Mouse (Mus musculus) MEL (cell line): Measurements from ENCODE around the gene Npas3. TPM values are rescaled to one million over a fixed set of nuclear protein-coding genes. Genes with fewer than 3 reads are reported as not detected.

Experiments used
- DNase-seq: peaks from one replicate; pipeline ENCODE4 v3.0.0; 2011; ENCODE audit warnings: low read depth, low spot score
- H3K27ac ChIP-seq: 2 replicates; pipeline ENCODE4 v1.5.1; 2012; ENCODE audit warnings: low read depth, mild to moderate bottlenecking, control low read depth, low read length, moderate library complexity; ENCODE audit not compliant: control insufficient read depth
- H3K27me3 ChIP-seq, 2 experiments: fragments of 150-350 bp in 1 of 2; sonication (generic) in 1 of 2; 2 replicates each; pipeline ENCODE4 v1.6.1; 2012; ENCODE audit warnings: low read length in 2 of 2, mild to moderate bottlenecking in 2 of 2, improper control_type of control experiment in 1 of 2, moderate library complexity in 1 of 2; ENCODE audit not compliant: insufficient read depth in 2 of 2, control insufficient read depth in 1 of 2
- H3K36me3 ChIP-seq, 2 experiments: 2 replicates each; pipeline ENCODE4 v1.6.1; 2012 to 2014; ENCODE audit warnings: low read length in 2 of 2, improper control_type of control experiment in 1 of 2, inconsistent platforms in 1 of 2, mild to moderate bottlenecking in 1 of 2; ENCODE audit not compliant: insufficient read depth in 2 of 2, control insufficient read depth in 1 of 2
- H3K4me1 ChIP-seq, 2 experiments: fragments of 150-350 bp in 1 of 2; sonication (generic) in 1 of 2; 2 replicates each; pipeline ENCODE4 v1.6.1; 2012; ENCODE audit warnings: low read length in 2 of 2, improper control_type of control experiment in 1 of 2, mild to moderate bottlenecking in 1 of 2; ENCODE audit not compliant: insufficient read depth in 2 of 2, control insufficient read depth in 1 of 2
- H3K4me3 ChIP-seq, 2 experiments: fragments of 150-350 bp in 1 of 2; sonication (generic) in 1 of 2; 2 replicates each; pipeline ENCODE4 v1.5.1; 2012; ENCODE audit warnings: low read depth in 2 of 2, low read length in 2 of 2, mild to moderate bottlenecking in 2 of 2, moderate library complexity in 2 of 2, control low read depth in 1 of 2, improper control_type of control experiment in 1 of 2; ENCODE audit not compliant: control insufficient read depth in 1 of 2, insufficient read depth in 1 of 2
- H3K79me2 ChIP-seq: 2 replicates; pipeline ENCODE4 v1.6.1; 2012; ENCODE audit warnings: mild to moderate bottlenecking, low read length, moderate library complexity; ENCODE audit not compliant: control insufficient read depth, poor library complexity, insufficient read depth
- H3K9ac ChIP-seq: 2 replicates; pipeline ENCODE4 v1.6.1; 2012; ENCODE audit warnings: low read depth, mild to moderate bottlenecking, control low read depth, low read length, moderate library complexity; ENCODE audit not compliant: control insufficient read depth, poor library complexity, severe bottlenecking
- H3K9me3 ChIP-seq: fragments of 150-350 bp; sonication (generic); replicated peaks from 2 replicates; pipeline ENCODE4 v1.6.1; 2012; ENCODE audit warnings: mild to moderate bottlenecking, low read length, improper control_type of control experiment, moderate library complexity; ENCODE audit not compliant: insufficient read depth
- BHLHE40 ChIP-seq: IDR thresholded peaks from 2 replicates; pipeline ENCODE4 v1.6.1; 2012; ENCODE audit warnings: low read depth, mild to moderate bottlenecking, inconsistent platforms, low read length, improper control_type of control experiment, borderline replicate concordance
- CTCF ChIP-seq, 3 experiments: IDR thresholded peaks in 2 of 3; conservative IDR thresholded peaks in 1 of 3; 2 replicates each; pipeline ENCODE4 v1.5.1; 2011 to 2012; ENCODE audit warnings: low read length in 3 of 3, low read depth in 2 of 3, mild to moderate bottlenecking in 2 of 3, improper control_type of control experiment in 1 of 3, inconsistent platforms in 1 of 3, mixed read lengths in 1 of 3, moderate library complexity in 1 of 3; ENCODE audit not compliant: control insufficient read depth in 1 of 3, insufficient read depth in 1 of 3, poor library complexity in 1 of 3, severe bottlenecking in 1 of 3
- E2F4 ChIP-seq: IDR thresholded peaks from 2 replicates; pipeline ENCODE4 v1.6.1; 2011; ENCODE audit warnings: low read depth, low read length, improper control_type of control experiment, borderline replicate concordance
- ELF1 ChIP-seq: IDR thresholded peaks from 2 replicates; pipeline ENCODE4 v1.6.1; 2014; ENCODE audit warnings: low read depth, mild to moderate bottlenecking, inconsistent platforms, low read length, improper control_type of control experiment, moderate library complexity
- EP300 ChIP-seq, 2 experiments: IDR thresholded peaks; 2 replicates each; pipeline ENCODE4 v1.6.1; 2011; ENCODE audit warnings: improper control_type of control experiment in 2 of 2, low read length in 2 of 2, low read depth in 1 of 2, mild to moderate bottlenecking in 1 of 2
- GABPA ChIP-seq: IDR thresholded peaks from 2 replicates; pipeline ENCODE4 v1.6.1; 2012; ENCODE audit warnings: low read depth, mild to moderate bottlenecking, inconsistent platforms, low read length, improper control_type of control experiment, moderate library complexity
- JUND ChIP-seq: IDR thresholded peaks from 2 replicates; pipeline ENCODE4 v1.6.1; 2011; ENCODE audit warnings: low read depth, mild to moderate bottlenecking, improper control_type of control experiment, low read length
- KAT2A ChIP-seq: conservative IDR thresholded peaks from 2 replicates; pipeline ENCODE4 v1.6.1; 2012; ENCODE audit warnings: low read depth, low read length, improper control_type of control experiment, inconsistent platforms
- MYB ChIP-seq: IDR thresholded peaks from 2 replicates; pipeline ENCODE4 v1.6.1; 2011; ENCODE audit warnings: mild to moderate bottlenecking, low read depth, low read length, improper control_type of control experiment
- NELFE ChIP-seq: IDR thresholded peaks from 2 replicates; pipeline ENCODE4 v1.6.1; 2011; ENCODE audit warnings: low read depth, low read length, improper control_type of control experiment
- NRF1 ChIP-seq: IDR thresholded peaks from 2 replicates; pipeline ENCODE4 v1.6.1; 2014; ENCODE audit warnings: low read depth, mild to moderate bottlenecking, inconsistent platforms, low read length, improper control_type of control experiment, moderate library complexity; ENCODE audit not compliant: poor library complexity, insufficient read depth, severe bottlenecking
- RAD21 ChIP-seq: IDR thresholded peaks from 2 replicates; pipeline ENCODE4 v1.6.1; 2011; ENCODE audit warnings: mild to moderate bottlenecking, low read depth, low read length, improper control_type of control experiment
- RCOR1 ChIP-seq: IDR thresholded peaks from 2 replicates; pipeline ENCODE4 v1.6.1; 2012; ENCODE audit warnings: low read depth, mild to moderate bottlenecking, inconsistent platforms, low read length, improper control_type of control experiment
- SIN3A ChIP-seq: IDR thresholded peaks from 2 replicates; pipeline ENCODE4 v1.6.1; 2012; ENCODE audit warnings: low read length, improper control_type of control experiment, inconsistent platforms
- TBP ChIP-seq: IDR thresholded peaks from 2 replicates; pipeline ENCODE4 v1.8.0; 2011; ENCODE audit warnings: low read depth, low read length, improper control_type of control experiment
- ZC3H11A ChIP-seq: IDR thresholded peaks from 2 replicates; pipeline ENCODE4 v1.6.1; 2012; ENCODE audit warnings: low read depth, mild to moderate bottlenecking, inconsistent platforms, low read length, improper control_type of control experiment
- polyA plus RNA-seq, 2 experiments: library from polyadenylated mRNA; stranded (reverse) in 1 of 2; unstranded in 1 of 2; fragments of >175 nt in 1 of 2; fragments of >200 nt in 1 of 2; gene quantifications; 2 replicates each; pipeline versions ENCODE4 v1.2.1 to v1.2.4; 2012; ENCODE audit warnings: low replicate concordance in 2 of 2, low read depth in 1 of 2; ENCODE audit not compliant: insufficient read length in 2 of 2, insufficient read depth in 1 of 2, missing spikeins in 1 of 2
- total RNA-seq: library from RNA; depleted of rRNA; stranded (reverse); fragments of 300-350 nt; gene quantifications from 2 replicates; pipeline ENCODE4 v1.2.3, GENCODE M21; 2012

Gene Npas3
- total and polyA plus RNA-seq, 3 experiments, result not detected

DNA sequence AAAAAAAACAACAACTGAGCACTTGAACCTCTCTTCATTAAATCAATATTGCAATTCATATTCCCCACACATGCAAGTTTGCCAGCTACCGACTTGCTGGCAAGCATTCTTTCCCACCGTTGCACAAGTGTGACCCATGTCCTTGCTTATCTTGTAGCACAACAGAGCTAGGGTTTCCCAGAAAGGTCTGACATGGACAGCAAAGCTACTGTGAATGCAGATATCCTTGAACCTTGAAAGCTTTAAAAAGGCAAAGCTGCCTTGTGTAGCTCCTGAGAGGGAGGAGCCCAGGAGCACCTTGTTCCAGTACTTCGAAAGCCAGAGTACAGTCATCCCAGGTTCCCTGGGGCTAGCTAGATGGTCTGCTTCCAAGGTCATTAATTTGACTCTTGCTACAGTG lies 748.7 kb downstream of the Npas3 start:
- DNase-seq, result no peak
- H3K4me1 ChIP-seq, result no peaks in the 10 kb centered on the region
- no peak overlapping the region for H3K4me3 ChIP-seq
- no peak for TF ChIP-seq GABPA
- no peak for TF ChIP-seq NELFE
- TF ChIP-seq ZC3H11A, result no peak
- no peak for TF ChIP-seq E2F4
- TF ChIP-seq, all 39 proteins: peak for 0
- H3K27me3 ChIP-seq, result no peaks in the 10 kb centered on the region; a peak in 1 of 4 replicates
- H3K9ac ChIP-seq, result no peak overlapping the region
- H3K27ac ChIP-seq, result no peak overlapping the region
- no peaks in the 10 kb centered on the region for H3K9me3 ChIP-seq
- H3K36me3 ChIP-seq, result no peaks in the 10 kb centered on the region
- no peaks in the 10 kb centered on the region for H3K79me2 ChIP-seq

DNA sequence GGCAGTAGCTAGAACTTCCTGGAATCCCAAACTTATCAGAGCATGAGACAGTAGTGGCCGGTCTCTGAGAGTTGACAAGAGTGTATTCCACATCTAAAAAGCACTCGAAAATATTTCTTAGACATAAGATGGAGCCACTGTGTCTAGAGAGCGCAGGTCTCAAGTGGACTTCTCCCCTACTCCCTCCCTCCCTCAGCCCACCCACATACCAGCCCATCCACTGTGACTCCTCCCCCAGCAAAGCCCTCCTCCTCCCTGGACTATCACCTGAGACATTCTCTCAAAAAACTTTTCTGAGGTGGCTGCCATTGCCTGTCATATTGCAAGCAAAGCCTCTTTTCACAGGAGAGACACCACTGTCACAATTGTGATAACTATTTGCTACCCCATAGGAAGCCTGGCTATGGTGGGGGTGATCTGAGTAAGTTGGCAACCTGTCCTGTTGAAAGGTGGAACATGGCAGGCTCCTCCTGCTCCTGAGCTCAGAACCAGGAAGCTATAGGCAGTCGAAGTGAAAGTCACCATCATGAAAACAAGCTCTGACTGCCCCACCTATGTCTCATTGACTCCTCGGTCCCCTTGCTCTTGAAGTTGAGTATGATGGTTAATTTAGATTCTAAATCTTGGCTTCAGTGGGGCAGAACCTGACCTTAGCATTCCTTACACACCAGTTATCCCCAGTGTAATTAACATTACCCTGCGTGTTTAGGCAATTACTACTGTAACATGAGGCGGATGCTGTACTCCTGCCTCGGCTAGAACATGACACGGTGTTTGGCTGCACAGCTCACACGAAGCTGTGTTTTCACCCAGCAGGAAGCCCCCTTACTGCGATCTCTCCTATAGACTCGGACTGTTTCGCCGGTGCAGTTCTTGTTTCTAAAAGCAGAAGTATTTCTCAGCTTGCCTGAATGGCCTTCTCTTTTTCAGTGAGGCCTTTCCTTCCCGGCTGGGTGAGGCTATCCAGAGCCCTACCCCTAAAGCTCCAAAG lies 751.5 kb downstream of the Npas3 start:
- no peak for DNase-seq
- H3K79me2 ChIP-seq, result no peaks in the 10 kb centered on the region
- no peaks in the 10 kb centered on the region for H3K4me1 ChIP-seq
- no peaks in the 10 kb centered on the region; a peak in 1 of 4 replicates for H3K27me3 ChIP-seq
- H3K9me3 ChIP-seq, result no peaks in the 10 kb centered on the region
- no peak overlapping the region for H3K4me3 ChIP-seq
- H3K9ac ChIP-seq, result no peak overlapping the region
- TF ChIP-seq ZC3H11A, result no peak
- no peak for TF ChIP-seq BHLHE40
- TF ChIP-seq MYB, result no peak
- TF ChIP-seq TBP, result no peak
- TF ChIP-seq CTCF (IDR thresholded peaks at IDR 0.05 in 2 of 3, conservative IDR thresholded peaks at IDR 0.05 in 1 of 3; ENCODE audit: control insufficient read depth in 1 of 3, insufficient read depth in 1 of 3, low read depth in 2 of 3, low read length in 3 of 3, poor library complexity in 1 of 3, severe bottlenecking in 1 of 3), result no peak
- no peak for TF ChIP-seq RCOR1
- TF ChIP-seq EP300 (IDR thresholded peaks at IDR 0.05; ENCODE audit: low read depth in 1 of 2, low read length in 2 of 2), result no peak
- no peak for TF ChIP-seq E2F4
- TF ChIP-seq SIN3A, result no peak
- no peak for TF ChIP-seq ELF1
- TF ChIP-seq KAT2A, result no peak
- H3K27ac ChIP-seq, result no peak overlapping the region
- no peaks in the 10 kb centered on the region for H3K36me3 ChIP-seq

DNA sequence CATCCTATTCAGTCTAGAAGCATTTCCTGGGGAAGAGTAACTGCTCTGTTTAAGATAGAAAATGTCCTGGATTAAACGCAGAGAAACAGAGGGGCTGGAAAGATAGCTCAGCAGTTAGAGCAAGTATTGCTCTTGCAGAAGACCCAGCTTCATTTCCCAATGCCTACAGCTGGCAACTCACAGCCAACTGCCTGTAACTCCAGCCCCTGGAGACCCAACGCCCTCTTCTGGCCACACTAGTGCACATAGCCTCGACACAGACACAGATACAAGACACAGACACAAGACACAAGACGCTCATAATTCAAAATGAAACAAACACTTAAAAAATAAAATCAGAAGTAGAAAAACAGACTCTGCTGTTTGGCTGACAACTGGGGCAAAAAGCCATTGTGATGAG lies 754.0 kb downstream of the Npas3 start:
- Histone ChIP-seq H3K27ac (no peak overlapping the region), H3K27me3 (no peaks in the 10 kb centered on the region; a peak in 1 of 4 replicates), H3K9ac (no peak overlapping the region), H3K36me3 (no peaks in the 10 kb centered on the region), H3K79me2 (no peaks in the 10 kb centered on the region), H3K4me1 (no peaks in the 10 kb centered on the region), H3K9me3 (no peaks in the 10 kb centered on the region), H3K4me3 (no peak overlapping the region)
- no peak for DNase-seq
- no peak for TF ChIP-seq RAD21
- TF ChIP-seq JUND, result no peak
- TF ChIP-seq MYB, result no peak
- TF ChIP-seq NRF1, result no peak
- TF ChIP-seq CTCF (IDR thresholded peaks at IDR 0.05 in 2 of 3, conservative IDR thresholded peaks at IDR 0.05 in 1 of 3; ENCODE audit: control insufficient read depth in 1 of 3, insufficient read depth in 1 of 3, low read depth in 2 of 3, low read length in 3 of 3, poor library complexity in 1 of 3, severe bottlenecking in 1 of 3), result peak in 1 of 3 experiments; percentile 17; a peak in 2 of 6 replicates
